8 mouse cellular contexts compared by ENCODE assay signal in genomic region chr19:23146409-23146861, GRCm38 (mm10). TPM values are rescaled to one million over a fixed set of nuclear protein-coding genes. Genes with fewer than 3 reads are reported as not detected.
DNase-seq lines count a peak whose midpoint lies in the region; ATAC-seq and TF ChIP-seq lines count a peak whose summit lies in the region.

No protein-coding gene starts in this region.

- H3K9ac ChIP-seq in hindbrain, embryonic 15.5 days = no peak overlapping the region
- no peak overlapping the region for H3K9ac ChIP-seq in hindbrain, embryonic 12.5 days

- no peak for TF ChIP-seq CTCF in cortical plate, adult 2 months (IDR thresholded peaks at IDR 0.05; ENCODE audit: extremely low read depth, insufficient read depth, low read length)

- peak; percentile 47 for ATAC-seq in hindbrain, embryonic 15.5 days (ENCODE audit: low FRiP score, low read depth)
- ATAC-seq in hindbrain, embryonic 12.5 days (ENCODE audit: low FRiP score) = no peak

- H3K4me2 ChIP-seq in hindbrain, embryonic 15.5 days = 0 out of 2 replicates have a peak overlapping the region, but pooled peaks have one; percentile 10
- H3K4me2 ChIP-seq in hindbrain, embryonic 12.5 days (replicated peaks) = no peak overlapping the region

- H3K4me3 ChIP-seq in hindbrain, embryonic 15.5 days = no peak overlapping the region
- no peak overlapping the region for H3K4me3 ChIP-seq in hindbrain, embryonic 12.5 days
- H3K4me3 ChIP-seq in cortical plate, adult 2 months (ENCODE audit: insufficient read depth, low read length) = peak overlapping the region; percentile 11

- intact Hi-C loops in left cerebral cortex, postnatal 25 days (cut with DNase I) = loop anchor here (2.0 kb wide), 2 partner anchors 16 to 68 kb away; no protein-coding TSS in a partner anchor

- peak; percentile 66 for DNase-seq in R1 (ENCODE audit: low read depth, low spot score)
- peak; percentile 70 to 92 for DNase-seq in left cerebral cortex, postnatal 25 days (ENCODE audit: low spot score in 2 of 2)
- DNase-seq in spleen, postnatal 4 days (ENCODE audit: low spot score in 2 of 2) = no peak
- DNase-seq in thymus, postnatal 0 days (ENCODE audit: low spot score) = no peak
- DNase-seq in kidney, postnatal 36 days = no peak

- TF ChIP-seq POLR2A in cortical plate, adult 2 months (IDR thresholded peaks at IDR 0.05; ENCODE audit: extremely low read depth, insufficient read depth, low read length) = peak; percentile 41; the same call in 1 of the 2 replicates

- H3K4me1 ChIP-seq in hindbrain, embryonic 15.5 days (replicated peaks) = peaks cover 25% of the 10 kb centered on the region
- H3K4me1 ChIP-seq in hindbrain, embryonic 12.5 days = peaks cover 16% of the 10 kb centered on the region
- peaks cover 24% of the 10 kb centered on the region for H3K4me1 ChIP-seq in cortical plate, adult 2 months (ENCODE audit: control insufficient read depth, insufficient read depth, low read length)

- 50% methylated on average over 12 of the region's 12 CpGs for WGBS in hindbrain, embryonic 15.5 days
- WGBS in hindbrain, embryonic 12.5 days = 71% methylated on average over 12 of the region's 12 CpGs

- no peaks in the 10 kb centered on the region for H3K9me3 ChIP-seq in hindbrain, embryonic 15.5 days
- H3K9me3 ChIP-seq in hindbrain, embryonic 12.5 days (replicated peaks) = no peaks in the 10 kb centered on the region

- H3K27me3 ChIP-seq in hindbrain, embryonic 15.5 days = peaks cover 19% of the 10 kb centered on the region
- H3K27me3 ChIP-seq in hindbrain, embryonic 12.5 days = peaks cover 33% of the 10 kb centered on the region

- peak overlapping the region; percentile 57 for H3K27ac ChIP-seq in hindbrain, embryonic 15.5 days (replicated peaks)
- H3K27ac ChIP-seq in hindbrain, embryonic 12.5 days = no peak overlapping the region
- peak overlapping the region; percentile 89 for H3K27ac ChIP-seq in cortical plate, adult 2 months (ENCODE audit: insufficient read depth, low read length)

- H3K36me3 ChIP-seq in hindbrain, embryonic 15.5 days = no peaks in the 10 kb centered on the region
- H3K36me3 ChIP-seq in hindbrain, embryonic 12.5 days = no peaks in the 10 kb centered on the region

RNA-seq across cellular contexts. Expression of gene Klf9, which starts 5.4 kb away (rescaled TPM):
- 4.5 and 5.0 TPM in 2 replicates for polyA plus RNA-seq in hindbrain, embryonic 15.5 days (2015; fragmentation: Nextera tagmentation; extraction: Ambion mirVana)
- polyA plus RNA-seq in hindbrain, embryonic 12.5 days (2016; fragmentation: Nextera tagmentation; extraction: Ambion mirVana) = 1.6 and 2.1 TPM in 2 replicates
- 112 and 121 TPM in 2 replicates for polyA plus RNA-seq in cortical plate, adult 2 months (2012; rRNA removed)
- 100 to 1,000 TPM; 199 to 208 TPM for total RNA-seq in left cerebral cortex, postnatal 25 days (2021)
- polyA plus RNA-seq in thymus, postnatal 0 days (2015; fragmentation: Nextera tagmentation; extraction: Ambion mirVana) = 2.7 and 2.8 TPM in 2 replicates

Comparison
In these comparisons a context has a peak if more than half of its experiments do, and no peak if none do; other contexts are left out.
1. DNase-seq: peak in R1 (single experiment) and left cerebral cortex, postnatal 25 days (2 of 2); none in spleen, postnatal 4 days (0 of 2), thymus, postnatal 0 days (single experiment) and kidney, postnatal 36 days (0 of 2).
2. RNA of gene Klf9, which starts 5.4 kb away (polyA plus RNA-seq): 112 to 121 TPM in cortical plate, adult 2 months; 4.5 to 5.0 TPM in hindbrain, embryonic 15.5 days, 2.7 to 2.8 TPM in thymus, postnatal 0 days and 1.6 to 2.1 TPM in hindbrain, embryonic 12.5 days; every median in the first group is over 10 times any median in the second.